Mouse (Mus musculus) heart, embryonic 14.5 days (tissue): Measurements from ENCODE around the gene Fosl1. TPM values are rescaled to one million over a fixed set of nuclear protein-coding genes. Genes with fewer than 3 reads are reported as not detected.

Experiments used
- ATAC-seq: fragments of 200-750 bp; cut with Nextera tagmentation; 2 replicates; pipeline ENCODE4 v1.8.0; 2017; ENCODE audit warnings: low read depth, moderate TSS enrichment; ENCODE audit not compliant: insufficient number of reproducible peaks, insufficient read depth, low FRiP score
- H3K27ac ChIP-seq, 2 experiments: fragments of 200-500 bp in 1 of 2; fragments of 300-500 bp in 1 of 2; sonication (generic) in 1 of 2; replicated peaks in 1 of 2; 2 replicates each; pipeline ENCODE4 v1.5.1; 2012 to 2014; ENCODE audit warnings: low read depth in 2 of 2, low read length in 2 of 2, control low read depth in 1 of 2, mild to moderate bottlenecking in 1 of 2, mixed read lengths in 1 of 2; ENCODE audit not compliant: control insufficient read depth in 1 of 2, insufficient read depth in 1 of 2
- H3K27me3 ChIP-seq: fragments of 300-500 bp; sonication (generic); 2 replicates; pipeline ENCODE4 v1.6.1; 2014; ENCODE audit warnings: mild to moderate bottlenecking, low read length, control low read depth; ENCODE audit not compliant: control insufficient read depth, insufficient read depth
- H3K36me3 ChIP-seq: fragments of 300-500 bp; sonication (generic); 2 replicates; pipeline ENCODE4 v1.6.1; 2014; ENCODE audit warnings: mild to moderate bottlenecking, control low read depth, low read length, mixed read lengths; ENCODE audit not compliant: control insufficient read depth, insufficient read depth
- H3K4me1 ChIP-seq, 2 experiments: fragments of 200-500 bp in 1 of 2; fragments of 300-500 bp in 1 of 2; sonication (generic) in 1 of 2; 2 replicates each; pipeline ENCODE4 v1.6.1; 2012 to 2014; ENCODE audit warnings: low read length in 2 of 2, control low read depth in 1 of 2, mixed read lengths in 1 of 2; ENCODE audit not compliant: control insufficient read depth in 2 of 2, insufficient read depth in 2 of 2
- H3K4me2 ChIP-seq: fragments of 300-500 bp; sonication (generic); 2 replicates; pipeline ENCODE4 v1.6.1; 2014; ENCODE audit warnings: mild to moderate bottlenecking, low read length
- H3K4me3 ChIP-seq, 2 experiments: fragments of 200-500 bp in 1 of 2; fragments of 300-500 bp in 1 of 2; sonication (generic) in 1 of 2; 2 replicates each; pipeline ENCODE4 v1.5.1; 2012 to 2014; ENCODE audit warnings: low read length in 2 of 2, mild to moderate bottlenecking in 2 of 2, control low read depth in 1 of 2, low read depth in 1 of 2, moderate library complexity in 1 of 2; ENCODE audit not compliant: control insufficient read depth in 1 of 2, insufficient read depth in 1 of 2
- H3K9ac ChIP-seq: fragments of 300-500 bp; sonication (generic); 2 replicates; pipeline ENCODE4 v1.6.1; 2014; ENCODE audit warnings: mild to moderate bottlenecking, low read length
- H3K9me3 ChIP-seq: fragments of 300-500 bp; sonication (generic); 2 replicates; pipeline ENCODE4 v1.6.1; 2016; ENCODE audit warnings: low read length, control low read depth; ENCODE audit not compliant: control insufficient read depth
- WGBS: fragments of 180-500 bp; shearing (Covaris S2); extraction: QIAGEN DNeasy Blood & Tissue Kit; methylation state at CpG from one replicate; pipeline ENCODE4 v1.1.7; 2014; 5-methylcytosine and 5-hydroxymethylcytosine counted together
- polyA plus RNA-seq: library from polyadenylated mRNA; unstranded; fragments of >200 nt; fragmentation: Nextera tagmentation; extraction: Ambion mirVana; gene quantifications from 2 replicates; pipeline ENCODE4 v1.2.1, GENCODE M21; 2014

Fosl1 gene
- polyA plus RNA-seq, 1 experiment from 2014 or later: not detected

GRCm38 (mm10) chr19:5419630-5420029, 27.7 kb upstream of the Fosl1 start:
- no peaks in the 10 kb centered on the region for H3K27me3 ChIP-seq
- WGBS: 81% methylated on average over 9 of the region's 9 CpGs
- H3K9ac ChIP-seq: no peak overlapping the region
- H3K27ac ChIP-seq: no peak overlapping the region
- peaks cover 10 to 12% of the 10 kb centered on the region in 2 experiments for H3K4me1 ChIP-seq
- H3K36me3 ChIP-seq: peaks cover 59% of the 10 kb centered on the region
- ATAC-seq: no peak
- H3K9me3 ChIP-seq: no peaks in the 10 kb centered on the region
- H3K4me3 ChIP-seq: no peak overlapping the region
- no peak overlapping the region for H3K4me2 ChIP-seq

- Histone ChIP-seq H3K36me3 (peaks cover 59% of the 10 kb centered on the region), H3K4me1 (peaks cover 10 to 12% of the 10 kb centered on the region in 2 experiments), H3K4me3 (no peak overlapping the region), H3K9me3 (no peaks in the 10 kb centered on the region), H3K27me3 (no peaks in the 10 kb centered on the region), H3K9ac (no peak overlapping the region), H3K27ac (no peak overlapping the region), H3K4me2 (no peak overlapping the region)
- no peak for ATAC-seq
- WGBS: 89% methylated on average over 6 of the region's 6 CpGs
These were observed 26.8 kb upstream of the Fosl1 start for GRCm38 (mm10) chr19:5420579-5420978.

- H3K36me3 ChIP-seq: peaks cover 69% of the 10 kb centered on the region
- no peak overlapping the region for H3K27ac ChIP-seq
- no peak overlapping the region for H3K4me3 ChIP-seq
- no peak overlapping the region for H3K9ac ChIP-seq
- no peak overlapping the region for H3K4me2 ChIP-seq
- no peaks in the 10 kb centered on the region for H3K27me3 ChIP-seq
- ATAC-seq: no peak
- H3K4me1 ChIP-seq: peaks cover 18 to 21% of the 10 kb centered on the region in 2 experiments
- WGBS: 84% methylated on average over 5 of the region's 5 CpGs
- H3K9me3 ChIP-seq: no peaks in the 10 kb centered on the region
These were observed 25.6 kb upstream of the Fosl1 start for GRCm38 (mm10) chr19:5421784-5422183.

- no peak for ATAC-seq
- Histone ChIP-seq H3K9me3 (no peaks in the 10 kb centered on the region), H3K36me3 (peaks cover 72% of the 10 kb centered on the region), H3K27ac (no peak overlapping the region), H3K27me3 (no peaks in the 10 kb centered on the region), H3K4me3 (no peak overlapping the region), H3K4me2 (no peak overlapping the region), H3K9ac (no peak overlapping the region), H3K4me1 (peaks cover 18 to 21% of the 10 kb centered on the region in 2 experiments)
- WGBS: 85% methylated on average over 10 of the region's 10 CpGs
These were observed 25.1 kb upstream of the Fosl1 start for GRCm38 (mm10) chr19:5422267-5422666.

GRCm38 (mm10) chr19:5422895-5423443, 24.4 kb upstream of the Fosl1 start:
- Histone ChIP-seq H3K27ac (no peak overlapping the region), H3K4me3 (peak overlapping the region in 1 of 2 experiments; percentile 87; a peak in 1 of 4 replicates), H3K36me3 (peaks cover 70% of the 10 kb centered on the region), H3K4me2 (peak overlapping the region; percentile 84; the same call in 1 of the 2 replicates), H3K27me3 (no peaks in the 10 kb centered on the region), H3K9me3 (no peaks in the 10 kb centered on the region), H3K4me1 (peaks cover 18 to 21% of the 10 kb centered on the region in 2 experiments), H3K9ac (peak overlapping the region; percentile 97)
- no peak for ATAC-seq
- WGBS: 89% methylated on average over 9 of the region's 9 CpGs

- Histone ChIP-seq H3K9ac (peak overlapping the region; percentile 97), H3K4me3 (peak overlapping the region; percentile 87 to 92), H3K36me3 (peaks cover 65% of the 10 kb centered on the region), H3K27ac (peak overlapping the region; percentile 32 to 92; a peak in 1 of 4 replicates), H3K9me3 (no peaks in the 10 kb centered on the region), H3K4me2 (peak overlapping the region; percentile 84), H3K27me3 (no peaks in the 10 kb centered on the region), H3K4me1 (peaks cover 18 to 21% of the 10 kb centered on the region in 2 experiments)
- no peak for ATAC-seq
- WGBS: 66% methylated on average over 12 of the region's 12 CpGs
These were observed 23.8 kb upstream of the Fosl1 start for GRCm38 (mm10) chr19:5423561-5423960.

- Histone ChIP-seq H3K36me3 (peaks cover 66% of the 10 kb centered on the region), H3K4me3 (peak overlapping the region; percentile 87 to 92), H3K27me3 (no peaks in the 10 kb centered on the region), H3K9me3 (no peaks in the 10 kb centered on the region), H3K4me1 (peaks cover 18 to 21% of the 10 kb centered on the region in 2 experiments), H3K9ac (peak overlapping the region; percentile 97), H3K27ac (peak overlapping the region; percentile 86 to 92), H3K4me2 (peak overlapping the region; percentile 84)
- under 1% methylated on average over 34 of the region's 48 CpGs for WGBS
- ATAC-seq: peak; percentile 63
These were observed 23.1 kb upstream of the Fosl1 start for GRCm38 (mm10) chr19:5424092-5424781.
